Mouse (Mus musculus) cerebellum, postnatal 14 days (tissue): ENCODE measurements around the gene Clrn3.
A peak's percentile ranks its signal among the peaks of the same experiment; 100 is the strongest.

Source experiments
- DNase-seq, 2 experiments: peaks; one replicate each; pipeline ENCODE4 v3.0.0; 2021; ENCODE audit warnings: mixed read lengths in 2 of 2

Clrn3 gene

GRCm38 (mm10) chr7:135485796-135486410 is 42.6 kb downstream of the Clrn3 start:
- DNase-seq: peak; percentile 84 to 88

GRCm38 (mm10) chr7:135485116-135485795 is 43.2 kb downstream of the Clrn3 start:
- no peak for DNase-seq

DNA sequence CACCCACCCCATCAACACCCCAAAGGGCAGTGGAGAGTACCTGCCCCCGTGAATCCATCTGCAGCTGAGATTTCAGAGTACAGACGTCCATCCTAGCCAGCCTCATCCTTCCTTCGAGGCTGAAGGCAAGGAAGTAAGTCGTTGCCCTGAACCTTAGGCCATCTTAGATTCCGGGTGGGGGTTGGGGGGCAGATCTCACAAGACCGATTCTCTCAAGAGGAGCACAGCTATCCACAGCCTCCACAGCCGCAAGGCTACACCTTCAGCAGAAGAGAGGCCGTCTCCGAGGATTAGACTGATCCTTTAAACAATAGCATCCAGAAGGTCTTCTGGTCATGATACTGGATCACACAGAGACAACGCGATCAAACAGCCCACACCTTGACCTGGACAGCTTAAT is 44.1 kb downstream of the Clrn3 start:
- DNase-seq: no peak

DNA sequence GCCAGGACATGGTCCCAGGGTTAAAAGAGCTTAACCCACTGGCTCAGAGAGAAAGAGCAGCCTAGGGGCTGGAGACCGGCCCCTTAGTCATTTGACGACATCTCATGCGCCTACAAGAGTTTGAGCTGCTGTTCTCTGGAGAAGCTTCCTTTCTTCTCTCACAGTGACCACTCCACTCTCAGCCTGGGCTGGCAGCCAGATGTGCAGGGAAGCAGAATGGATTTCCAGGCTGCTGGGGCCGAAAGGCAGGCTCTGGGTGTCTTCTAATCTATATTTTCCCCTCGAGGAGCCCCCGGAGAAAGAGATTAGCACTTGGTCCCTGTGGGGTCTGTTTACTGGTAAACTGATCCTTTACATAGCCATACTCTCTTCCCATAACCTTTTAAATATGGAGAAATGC is 44.7 kb downstream of the Clrn3 start:
- no peak for DNase-seq

- no peak for DNase-seq
Measured at GRCm38 (mm10) chr7:135481150-135481549, 47.3 kb downstream of the Clrn3 start.

- DNase-seq: no peak
Measured at GRCm38 (mm10) chr7:135479912-135480311, 48.5 kb downstream of the Clrn3 start.

DNA sequence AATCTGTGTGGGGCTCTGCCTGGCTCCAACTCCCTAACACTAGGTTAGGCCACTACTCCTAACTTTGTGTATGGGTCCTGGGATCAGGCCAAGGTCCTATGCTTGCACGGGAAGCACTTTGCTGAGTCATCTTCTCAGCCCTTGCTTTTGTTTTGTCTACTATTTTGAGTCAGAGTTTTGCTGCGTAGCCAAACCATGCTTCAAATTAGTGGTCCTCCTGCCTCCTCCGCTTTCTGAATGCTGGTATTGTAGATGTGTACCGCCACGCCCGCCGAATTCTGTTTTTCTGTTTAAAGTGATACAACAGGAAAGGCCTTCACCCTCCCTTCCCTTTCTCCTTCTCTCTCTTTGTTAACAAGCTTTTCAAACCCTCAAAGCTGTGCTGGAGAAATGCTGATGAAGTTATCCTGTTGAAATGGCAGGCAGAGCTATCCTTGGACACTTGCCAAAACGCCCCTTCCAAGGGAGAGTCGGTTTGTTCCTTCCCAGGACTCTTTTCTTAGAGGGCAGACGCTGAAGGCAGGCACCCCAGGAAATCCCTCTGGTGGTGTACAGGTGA is 49.1 kb downstream of the Clrn3 start:
- DNase-seq: no peak

DNA sequence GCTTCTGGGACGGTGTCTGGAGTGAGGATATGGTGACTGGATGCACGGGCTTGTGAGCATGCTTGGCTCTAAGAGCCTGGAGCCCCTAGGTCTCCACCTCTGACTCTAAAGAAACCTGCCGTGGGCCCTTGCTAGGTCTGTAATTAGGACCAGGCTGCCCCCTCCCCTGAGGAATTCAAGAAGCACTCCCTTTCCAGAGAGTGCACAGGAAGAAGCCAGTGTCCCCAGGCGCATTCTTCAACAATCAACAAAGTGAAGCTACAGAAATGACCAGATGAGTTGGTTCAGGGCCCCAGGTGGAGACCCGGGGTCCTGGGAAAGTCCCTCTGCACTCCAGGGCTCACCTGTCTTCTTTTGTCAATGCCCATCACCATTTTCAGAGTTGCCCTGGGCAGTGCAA is 51.2 kb downstream of the Clrn3 start:
- DNase-seq: no peak

DNA sequence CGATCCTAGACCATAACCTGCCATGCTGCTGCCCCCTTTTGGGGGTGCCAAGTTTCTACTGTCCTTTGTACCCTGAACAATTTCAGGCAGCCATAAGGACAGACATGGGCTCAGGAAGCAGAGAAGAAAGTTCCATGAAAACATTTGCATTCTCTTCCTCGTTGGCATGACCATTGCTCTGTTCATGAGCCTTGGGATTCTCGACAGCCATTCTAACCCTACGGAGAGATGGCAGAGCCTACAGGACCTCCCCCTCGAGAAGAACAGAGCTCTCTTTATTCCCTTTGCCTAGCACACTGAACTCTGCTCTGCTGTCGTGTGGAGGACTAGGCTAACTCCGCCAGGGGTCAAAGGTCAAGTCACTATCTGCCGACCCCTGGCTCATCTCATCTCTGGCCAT is 52.5 kb downstream of the Clrn3 start:
- no peak for DNase-seq

GRCm38 (mm10) chr7:135470319-135470718 is 58.1 kb downstream of the Clrn3 start:
- no peak for DNase-seq

GRCm38 (mm10) chr7:135468631-135469030 is 59.8 kb downstream of the Clrn3 start:
- no peak for DNase-seq

- DNase-seq: peak in 1 of 2 experiments; percentile 21
Measured at GRCm38 (mm10) chr7:135465293-135465692, 63.2 kb downstream of the Clrn3 start.

GRCm38 (mm10) chr7:135464689-135465259 is 63.7 kb downstream of the Clrn3 start:
- DNase-seq: peak; percentile 81 to 87
